Mouse (Mus musculus) limb, embryonic 14.5 days (tissue): ENCODE data around the gene Cnnm1. TPM values are rescaled to one million over a fixed set of nuclear protein-coding genes. Genes with fewer than 3 reads are reported as not detected.
"Not testable (repeated sequence)": the region's sequence is repeated elsewhere in the genome, so short reads cannot be mapped to it uniquely, and the experiment has no call there.

ENCODE experiments used
- ATAC-seq: fragments of 200-750 bp; cut with Nextera tagmentation; 2 replicates; pipeline ENCODE4 v1.8.0; 2017; ENCODE audit warnings: low read depth, moderate number of reproducible peaks, moderate TSS enrichment; ENCODE audit not compliant: low FRiP score
- DNase-seq: peaks from one replicate; pipeline ENCODE4 v3.0.0-alpha.2; 2015; ENCODE audit warnings: low spot score
- H3K27ac ChIP-seq: fragments of 300-500 bp; sonication (generic); replicated peaks from 2 replicates; pipeline ENCODE4 v1.5.1; 2014; ENCODE audit warnings: low read depth, mild to moderate bottlenecking, low read length, moderate library complexity, mixed read lengths
- H3K27me3 ChIP-seq: fragments of 300-500 bp; sonication (generic); 2 replicates; pipeline ENCODE4 v1.6.1; 2014; ENCODE audit warnings: low read length, mixed read lengths; ENCODE audit not compliant: control insufficient read depth, insufficient read depth
- H3K36me3 ChIP-seq: fragments of 300-500 bp; sonication (generic); 2 replicates; pipeline ENCODE4 v1.6.1; 2014; ENCODE audit warnings: mild to moderate bottlenecking, low read length, moderate library complexity, mixed read lengths; ENCODE audit not compliant: control insufficient read depth, insufficient read depth
- H3K4me1 ChIP-seq: fragments of 300-500 bp; sonication (generic); 2 replicates; pipeline ENCODE4 v1.6.1; 2014; ENCODE audit warnings: antibody characterized with exemption, low read length, mixed read lengths; ENCODE audit not compliant: control insufficient read depth, insufficient read depth
- H3K4me2 ChIP-seq: fragments of 300-500 bp; sonication (generic); replicated peaks from 2 replicates; pipeline ENCODE4 v1.6.1; 2014; ENCODE audit warnings: low read depth, mild to moderate bottlenecking, low read length, moderate library complexity; ENCODE audit not compliant: severe bottlenecking
- H3K4me3 ChIP-seq: fragments of 300-500 bp; sonication (generic); replicated peaks from 2 replicates; pipeline ENCODE4 v1.5.1; 2014; ENCODE audit warnings: low read length
- H3K9ac ChIP-seq: fragments of 300-500 bp; sonication (generic); 2 replicates; pipeline ENCODE4 v1.6.1; 2014; ENCODE audit warnings: mild to moderate bottlenecking, low read depth, low read length, moderate library complexity; ENCODE audit not compliant: severe bottlenecking
- H3K9me3 ChIP-seq: fragments of 300-500 bp; sonication (generic); 2 replicates; pipeline ENCODE4 v1.6.1; 2016; ENCODE audit warnings: low read length; ENCODE audit not compliant: control insufficient read depth
- POLR2A ChIP-seq: fragments of 200-500 bp; IDR thresholded peaks from 2 replicates; pipeline ENCODE4 v1.8.0; 2012; ENCODE audit warnings: inconsistent platforms, mild to moderate bottlenecking, moderate library complexity, borderline replicate concordance; ENCODE audit not compliant: insufficient read depth, insufficient read length; ENCODE audit errors: extremely low read depth
- whole genome bisulfite sequencing: fragments of 180-500 bp; shearing (Covaris S2); extraction: QIAGEN DNeasy Blood & Tissue Kit; methylation state at CpG from one replicate; pipeline ENCODE4 v1.1.7; 2014; 5-methylcytosine and 5-hydroxymethylcytosine counted together
- polyA plus RNA-seq, 2 experiments: library from polyadenylated mRNA; depleted of rRNA in 1 of 2; stranded (reverse) in 1 of 2; unstranded in 1 of 2; fragments of >200 nt; fragmentation: Nextera tagmentation in 1 of 2; extraction: Ambion mirVana in 1 of 2; gene quantifications; 2 replicates each; pipeline versions ENCODE4 v1.2.1 to v1.2.3; 2012 to 2014

Gene Cnnm1
- polyA plus RNA-seq, 2 experiments = 1.3 to 3.3 TPM

- 50% methylated on average over 5 of the region's 5 CpGs for WGBS
- H3K4me1 ChIP-seq = 0 out of 2 replicates have a peak, but pooled peaks cover 4% of the 10 kb centered on the region
- no peak overlapping the region for H3K4me2 ChIP-seq
- no peak overlapping the region for H3K4me3 ChIP-seq
- H3K27me3 ChIP-seq = no peaks in the 10 kb centered on the region
- TF ChIP-seq POLR2A = no peak
- no peak overlapping the region for H3K9ac ChIP-seq
- H3K27ac ChIP-seq = no peak overlapping the region
- no peaks in the 10 kb centered on the region for H3K9me3 ChIP-seq
- no peak for DNase-seq
- ATAC-seq = no peak
- H3K36me3 ChIP-seq = no peaks in the 10 kb centered on the region
Observed at GRCm38 (mm10) chr19:43479431-43479830, 39.2 kb downstream of the Cnnm1 start.

- H3K9ac ChIP-seq = no peak overlapping the region
- ATAC-seq (no peak), DNase-seq (no peak)
- no peaks in the 10 kb centered on the region for H3K36me3 ChIP-seq
- H3K27ac ChIP-seq = no peak overlapping the region
- 0 out of 2 replicates have a peak, but pooled peaks cover 3% of the 10 kb centered on the region for H3K4me1 ChIP-seq
- H3K4me2 ChIP-seq = no peak overlapping the region
- H3K27me3 ChIP-seq = no peaks in the 10 kb centered on the region
- H3K4me3 ChIP-seq = no peak overlapping the region
- 50% methylated on average over 9 of the region's 9 CpGs for WGBS
- no peaks in the 10 kb centered on the region for H3K9me3 ChIP-seq
- TF ChIP-seq POLR2A = no peak
Observed at GRCm38 (mm10) chr19:43480512-43480911, 40.3 kb downstream of the Cnnm1 start.

- DNase-seq = peak; percentile 26
- Histone ChIP-seq H3K27me3 (no peaks in the 10 kb centered on the region), H3K9me3 (no peaks in the 10 kb centered on the region), H3K9ac (no peak overlapping the region), H3K27ac (no peak overlapping the region), H3K4me3 (no peak overlapping the region), H3K4me1 (no peaks in the 10 kb centered on the region), H3K36me3 (no peaks in the 10 kb centered on the region), H3K4me2 (no peak overlapping the region)
- no peak for TF ChIP-seq POLR2A
- 33% methylated on average over 3 of the region's 3 CpGs for WGBS
- no peak for ATAC-seq
Observed at GRCm38 (mm10) chr19:43487429-43487828, 47.2 kb downstream of the Cnnm1 start.

GRCm38 (mm10) chr19:43493316-43493715 is 53.1 kb downstream of the Cnnm1 start:
- H3K4me2 ChIP-seq, H3K4me3 ChIP-seq, ATAC-seq, H3K9ac ChIP-seq, H3K9me3 ChIP-seq, H3K27ac ChIP-seq, H3K36me3 ChIP-seq, H3K4me1 ChIP-seq, H3K27me3 ChIP-seq, DNase-seq: not testable (repeated sequence)
- 76% methylated on average over 1 of the region's 1 CpGs for WGBS

- Histone ChIP-seq H3K9me3 (no peaks in the 10 kb centered on the region), H3K9ac (no peak overlapping the region), H3K36me3 (no peaks in the 10 kb centered on the region), H3K27ac (no peak overlapping the region), H3K4me2 (no peak overlapping the region), H3K4me1 (no peaks in the 10 kb centered on the region), H3K27me3 (peaks cover 3% of the 10 kb centered on the region; the same call in 1 of the 2 replicates), H3K4me3 (no peak overlapping the region)
- ATAC-seq = no peak
- 71% methylated on average over 6 of the region's 6 CpGs for WGBS
- no peak for TF ChIP-seq POLR2A
- no peak for DNase-seq
Observed at GRCm38 (mm10) chr19:43493878-43494277, 53.6 kb downstream of the Cnnm1 start.

- Histone ChIP-seq H3K9ac (peak overlapping the region; percentile 43; the same call in 1 of the 2 replicates), H3K4me2 (peak overlapping the region; percentile 46), H3K27ac (no peak overlapping the region), H3K9me3 (no peaks in the 10 kb centered on the region), H3K27me3 (peaks cover 3% of the 10 kb centered on the region; the same call in 1 of the 2 replicates), H3K4me1 (no peaks in the 10 kb centered on the region), H3K4me3 (peak overlapping the region; percentile 18), H3K36me3 (0 out of 2 replicates have a peak, but pooled peaks cover 7% of the 10 kb centered on the region)
- 15% methylated on average over 14 of the region's 14 CpGs for WGBS
- DNase-seq (no peak), ATAC-seq (peak; percentile 20; the same call in 1 of the 2 replicates)
- TF ChIP-seq POLR2A = no peak
Observed at GRCm38 (mm10) chr19:43494914-43495313, 54.7 kb downstream of the Cnnm1 start.
